ENCODE assay signal across 8 mouse cellular contexts in the genomic region with DNA sequence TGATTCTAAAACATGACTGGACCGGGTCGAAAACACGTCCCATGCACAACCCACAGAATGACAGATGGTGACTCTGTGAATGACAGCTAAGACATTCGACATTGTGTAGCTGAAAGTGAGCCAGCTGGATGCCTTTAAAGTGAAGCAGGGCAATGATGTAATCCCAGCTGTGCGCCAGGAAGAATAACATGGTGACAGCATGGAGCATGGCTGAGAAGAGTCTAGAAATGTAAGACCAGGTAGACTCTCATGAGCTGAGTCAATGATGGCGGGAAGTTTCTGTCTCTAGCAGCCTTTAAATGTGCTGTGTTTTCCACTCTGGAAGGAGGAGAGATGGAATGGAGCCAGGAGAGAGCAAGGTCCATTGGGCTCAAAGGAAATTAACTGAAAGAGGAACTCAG.
DNase-seq lines count a peak whose midpoint lies in the region; ATAC-seq lines count a peak whose summit lies in the region.
"Had no signal": no experiment of that assay in that cellular context is flagged by ENCODE, and none has a peak within 500 bp of the region (broad histone marks: within the 10 kb centered on the region; RNA-seq: fewer than 3 reads in every experiment).

No protein-coding gene starts in this region.

- no peak overlapping the region for H3K9ac ChIP-seq in kidney, embryonic 14.5 days (ENCODE audit: low read depth, low read length)
- no peak overlapping the region for H3K9ac ChIP-seq in limb, embryonic 15.5 days
- H3K9ac ChIP-seq: liver, embryonic 14.5 days had no signal

- H3K4me3 ChIP-seq in kidney, embryonic 14.5 days (ENCODE audit: low read length): no peak overlapping the region
- H3K4me3 ChIP-seq in limb, embryonic 15.5 days: no peak overlapping the region

- intact Hi-C loops in heart, postnatal 10 days (cut with DNase I): no loop called here

- 80% methylated on average over 6 of the region's 6 CpGs for WGBS in kidney, embryonic 14.5 days
- 52% methylated on average over 6 of the region's 6 CpGs for WGBS in limb, embryonic 15.5 days

- H3K4me2 ChIP-seq in kidney, embryonic 14.5 days (replicated peaks; ENCODE audit: low read depth, low read length): no peak overlapping the region
- no peak overlapping the region for H3K4me2 ChIP-seq in limb, embryonic 15.5 days

- peaks cover 3% of the 10 kb centered on the region; the same call in 1 of the 2 replicates for H3K4me1 ChIP-seq in kidney, embryonic 14.5 days (ENCODE audit: control insufficient read depth, insufficient read depth, low read length)
- H3K4me1 ChIP-seq in limb, embryonic 15.5 days: peaks cover 21% of the 10 kb centered on the region

- no peaks in the 10 kb centered on the region for H3K36me3 ChIP-seq in kidney, embryonic 14.5 days (ENCODE audit: control insufficient read depth, insufficient read depth, low read length)
- H3K36me3 ChIP-seq in limb, embryonic 15.5 days: no peaks in the 10 kb centered on the region

- ATAC-seq in kidney, embryonic 14.5 days (ENCODE audit: low FRiP score, low TSS enrichment): no peak; the same call in 1 of the 2 replicates
- ATAC-seq in limb, embryonic 15.5 days (ENCODE audit: insufficient number of reproducible peaks, low FRiP score, low TSS enrichment, low read depth): 0 out of 2 replicates have a peak, but pooled peaks have one; percentile 40

- no peaks in the 10 kb centered on the region for H3K9me3 ChIP-seq in kidney, embryonic 14.5 days (ENCODE audit: control insufficient read depth, low read length)
- H3K9me3 ChIP-seq in limb, embryonic 15.5 days: no peaks in the 10 kb centered on the region

- no peak overlapping the region for H3K27ac ChIP-seq in kidney, embryonic 14.5 days (ENCODE audit: low read depth, low read length)
- H3K27ac ChIP-seq in limb, embryonic 15.5 days: peak overlapping the region; percentile 33; the same call in 1 of the 2 replicates
- H3K27ac ChIP-seq: liver, embryonic 14.5 days had no signal

- H3K27me3 ChIP-seq in kidney, embryonic 14.5 days (ENCODE audit: control insufficient read depth, insufficient read depth, low read length): no peaks in the 10 kb centered on the region
- no peaks in the 10 kb centered on the region for H3K27me3 ChIP-seq in limb, embryonic 15.5 days

- peak; percentile 64 for DNase-seq in kidney, adult 18-20 months
- DNase-seq in brain, adult 2 months (ENCODE audit: low read depth, low spot score): peak; percentile 69
- DNase-seq in heart, postnatal 10 days: peak; percentile 67 to 69
- DNase-seq in yolk sac, embryonic 10.5 days (ENCODE audit: low spot score): no peak
- no peak for DNase-seq in left cerebral cortex, adult 9 months (ENCODE audit: low spot score in 2 of 2)

Comparison
In these comparisons a context has a peak if more than half of its experiments do, and no peak if none do; other contexts are left out.
1. DNase-seq: peak in kidney, adult 18-20 months (single experiment), brain, adult 2 months (single experiment) and heart, postnatal 10 days (2 of 2); none in yolk sac, embryonic 10.5 days (single experiment) and left cerebral cortex, adult 9 months (0 of 2).